Mouse (Mus musculus) heart, adult 8-10 months (tissue): ENCODE results near the gene Cpsf6. TPM values are rescaled to one million over a fixed set of nuclear protein-coding genes. Genes with fewer than 3 reads are reported as not detected.

ENCODE experiments used
- DNase-seq: peaks from one replicate; pipeline ENCODE4 v3.0.0; 2022; ENCODE audit warnings: low spot score
- total RNA-seq, 4 experiments: library from RNA; stranded (reverse); gene quantifications; 2 replicates each; pipeline ENCODE4 v1.2.4; 2022

Gene Cpsf6
- total RNA-seq, 4 experiments from 2014 or later, result 27.3 to 31.2 (median 30.1) TPM

DNA sequence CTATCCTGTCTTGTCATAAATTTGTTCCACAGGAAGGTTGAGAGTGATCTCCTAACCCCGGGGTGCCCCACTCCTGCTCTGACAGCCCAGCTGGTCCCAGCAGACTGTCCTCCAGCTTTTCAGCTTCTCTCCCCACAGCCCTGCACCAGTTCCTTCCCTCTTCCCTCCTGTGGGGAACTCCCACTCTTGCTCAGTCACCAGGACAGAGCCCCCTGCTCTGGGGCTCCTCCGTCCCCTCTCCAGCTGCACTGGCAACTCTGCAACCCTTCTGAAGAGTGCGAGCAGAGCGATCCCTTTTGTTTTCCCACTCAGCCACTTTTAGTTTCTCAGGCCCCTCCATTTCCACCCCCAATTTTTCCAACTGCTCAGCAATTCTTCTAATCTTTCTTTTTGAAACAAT is 44.2 kb downstream of the Cpsf6 start:
- no peak for DNase-seq

DNA sequence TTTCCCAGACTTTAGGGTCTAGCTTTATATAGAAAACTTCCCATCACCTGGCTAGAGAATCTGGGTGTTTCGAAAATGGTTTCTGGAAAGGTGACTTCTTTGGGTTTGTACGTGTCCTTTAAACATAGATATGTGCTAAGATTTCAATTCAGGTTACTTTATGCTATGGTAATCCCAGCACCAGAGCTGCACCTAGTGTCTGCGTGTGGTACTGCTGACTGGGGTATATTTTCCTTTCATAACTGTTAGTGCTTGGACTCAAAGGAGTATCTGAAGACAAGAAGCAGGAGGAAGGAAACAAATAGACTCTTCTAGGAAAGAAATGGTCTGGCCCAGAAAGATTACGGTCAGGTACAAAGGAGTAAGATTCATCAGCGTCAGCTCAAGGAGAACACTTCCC is 49.3 kb downstream of the Cpsf6 start:
- DNase-seq, result peak; percentile 26

DNA sequence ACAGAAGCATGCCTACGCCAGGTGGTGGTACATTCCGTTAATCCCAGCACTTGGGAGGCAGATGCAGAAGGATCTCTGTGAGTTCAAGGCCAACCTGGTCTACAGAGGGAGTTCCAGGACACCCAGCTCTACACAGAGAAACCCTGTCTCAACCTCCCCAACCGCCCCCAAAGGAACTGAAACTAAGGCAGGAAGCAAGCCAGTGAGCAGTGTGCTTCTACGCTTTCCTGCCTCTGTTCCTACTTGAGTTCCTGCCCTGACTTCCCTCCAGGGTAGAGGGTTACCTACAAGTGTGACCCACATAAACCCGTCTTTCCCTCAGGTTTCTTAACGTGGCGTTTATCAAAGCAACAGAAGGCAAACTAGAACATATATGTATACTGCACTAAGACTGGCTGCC is 56.0 kb downstream of the Cpsf6 start:
- DNase-seq, result no peak

DNA sequence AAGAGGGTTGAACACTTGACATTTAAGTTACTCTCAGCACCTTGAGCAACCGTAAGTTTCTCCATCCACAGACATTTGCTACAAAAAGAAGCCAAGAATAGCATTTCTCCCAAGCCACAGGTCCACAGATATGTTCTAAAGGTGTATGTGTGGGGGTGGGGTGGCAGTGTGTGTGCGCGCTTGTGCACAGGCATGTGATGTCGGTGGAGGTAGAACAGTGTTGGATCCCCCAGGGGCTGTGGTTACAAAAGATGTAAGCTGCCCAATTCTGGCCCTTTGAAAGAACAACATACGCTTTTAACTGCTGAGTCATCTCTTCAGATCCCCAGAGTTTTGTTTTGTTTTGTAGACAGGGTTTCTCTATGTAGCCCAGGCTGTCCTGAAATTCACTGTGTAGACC is 57.2 kb downstream of the Cpsf6 start:
- DNase-seq, result no peak

DNA sequence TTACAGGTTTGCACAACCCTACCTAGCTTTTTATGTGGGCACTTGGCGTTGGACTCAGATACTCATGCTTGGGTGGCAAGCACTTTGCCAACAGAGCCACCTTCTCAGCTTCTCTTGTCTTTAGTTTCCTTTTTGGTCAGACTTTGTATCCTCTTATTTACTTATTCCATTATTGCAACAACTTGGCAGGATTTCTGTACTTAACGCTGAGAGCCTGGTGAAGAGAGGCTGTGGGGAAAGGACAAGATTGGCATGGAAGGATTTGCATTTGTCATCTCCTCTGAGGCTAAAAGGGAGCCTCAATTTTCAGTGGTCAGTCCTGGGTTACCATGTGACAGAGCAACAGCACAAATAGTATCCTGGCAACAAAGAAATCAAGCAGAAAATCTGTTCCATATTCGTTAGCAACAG is 59.2 kb downstream of the Cpsf6 start:
- no peak for DNase-seq

DNA sequence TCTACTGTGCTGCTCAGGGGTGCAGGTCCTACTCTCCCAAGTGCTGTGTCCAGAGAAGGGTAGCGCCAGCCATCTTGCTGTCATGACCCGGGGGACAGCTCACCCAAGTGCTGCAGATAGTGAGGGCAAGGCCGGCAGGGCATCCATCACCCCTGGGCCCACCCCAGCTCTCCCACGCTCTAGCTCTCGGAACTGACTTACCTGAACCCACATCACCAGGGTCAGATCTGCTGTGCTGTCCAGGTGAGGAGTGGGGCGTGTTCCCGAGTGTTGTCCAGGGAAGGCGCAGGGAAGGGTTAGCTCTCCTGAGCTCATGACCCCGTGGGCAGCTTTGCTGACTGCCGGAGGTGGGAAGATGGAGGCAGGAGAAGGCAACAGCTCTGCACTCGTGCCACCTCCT is 63.4 kb downstream of the Cpsf6 start:
- DNase-seq, result no peak

DNA sequence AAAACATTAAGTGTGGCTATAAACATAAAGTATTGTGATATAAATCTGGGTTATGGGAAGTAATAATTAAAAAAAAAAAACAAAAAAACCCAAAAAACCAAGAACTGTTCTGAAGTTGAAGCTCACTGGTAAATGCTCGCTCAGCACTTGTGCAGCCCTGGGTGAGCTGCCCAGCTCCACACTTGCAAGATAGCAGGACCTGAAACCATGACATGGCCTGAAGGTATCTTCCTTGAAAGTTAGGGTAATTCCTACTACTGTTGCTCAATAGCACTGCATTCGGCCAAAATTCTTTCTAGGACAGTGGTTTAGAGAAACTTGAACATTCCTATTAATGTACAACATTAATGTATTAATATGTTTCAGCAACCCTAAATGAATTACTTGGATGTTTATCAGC is 66.7 kb downstream of the Cpsf6 start:
- no peak for DNase-seq

DNA sequence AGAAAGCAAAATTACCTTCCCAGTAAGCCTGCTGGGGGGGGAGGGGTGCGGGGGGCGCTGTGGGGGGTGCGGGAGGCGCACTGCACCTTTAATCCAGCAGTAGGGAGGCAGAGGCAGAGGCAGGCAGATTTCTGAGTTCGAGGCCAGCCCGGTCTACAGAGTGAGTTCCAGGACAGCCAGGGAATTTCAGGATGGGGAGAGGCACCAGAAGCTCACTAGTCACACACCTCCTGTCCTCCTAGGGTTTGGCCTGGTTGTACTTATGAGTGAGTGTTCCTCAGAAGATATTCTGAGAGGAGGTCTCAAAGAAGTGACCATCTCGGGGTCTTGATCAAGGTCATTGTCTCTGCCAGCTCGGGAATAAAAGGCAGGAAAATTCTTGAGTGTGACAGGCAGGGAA is 67.6 kb downstream of the Cpsf6 start:
- DNase-seq, result no peak

DNA sequence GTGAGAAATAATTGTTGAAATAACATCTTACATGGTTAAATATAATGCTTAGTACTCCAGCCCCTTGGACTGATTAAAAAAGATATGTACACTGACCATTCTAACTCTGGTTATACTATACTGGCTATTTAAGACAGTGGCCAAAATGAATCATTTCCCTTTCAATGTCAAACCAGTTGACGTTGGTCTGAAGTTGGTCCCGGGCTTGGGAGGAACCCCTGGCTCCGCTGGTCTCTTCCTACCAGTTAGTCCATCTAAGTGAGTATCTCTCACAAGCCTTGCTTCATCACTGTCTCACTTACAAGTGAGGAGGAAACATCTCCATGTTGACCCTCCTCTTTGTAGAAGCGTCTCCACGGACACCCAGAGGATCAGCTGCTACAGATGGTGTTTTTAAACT is 75.4 kb downstream of the Cpsf6 start:
- DNase-seq, result no peak

DNA sequence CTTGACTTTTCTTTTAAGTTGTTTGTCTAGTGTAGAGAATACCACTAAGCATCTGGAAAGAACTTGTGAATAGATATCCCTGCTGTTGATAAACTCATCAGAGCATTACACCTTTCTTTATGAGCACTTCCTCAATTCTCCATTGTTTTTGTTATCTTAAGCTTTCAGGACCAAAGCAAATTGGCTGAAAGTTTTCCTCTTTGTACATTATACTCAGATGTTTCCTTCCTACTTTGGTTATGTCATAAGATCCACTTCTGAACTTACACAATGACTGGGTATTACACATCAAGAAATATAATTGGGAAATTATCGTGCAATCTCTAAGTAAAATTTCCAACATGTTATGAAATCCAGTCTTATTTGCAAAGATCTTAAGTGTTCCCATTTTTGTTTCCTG is 78.1 kb downstream of the Cpsf6 start:
- peak; percentile 30 for DNase-seq

DNA sequence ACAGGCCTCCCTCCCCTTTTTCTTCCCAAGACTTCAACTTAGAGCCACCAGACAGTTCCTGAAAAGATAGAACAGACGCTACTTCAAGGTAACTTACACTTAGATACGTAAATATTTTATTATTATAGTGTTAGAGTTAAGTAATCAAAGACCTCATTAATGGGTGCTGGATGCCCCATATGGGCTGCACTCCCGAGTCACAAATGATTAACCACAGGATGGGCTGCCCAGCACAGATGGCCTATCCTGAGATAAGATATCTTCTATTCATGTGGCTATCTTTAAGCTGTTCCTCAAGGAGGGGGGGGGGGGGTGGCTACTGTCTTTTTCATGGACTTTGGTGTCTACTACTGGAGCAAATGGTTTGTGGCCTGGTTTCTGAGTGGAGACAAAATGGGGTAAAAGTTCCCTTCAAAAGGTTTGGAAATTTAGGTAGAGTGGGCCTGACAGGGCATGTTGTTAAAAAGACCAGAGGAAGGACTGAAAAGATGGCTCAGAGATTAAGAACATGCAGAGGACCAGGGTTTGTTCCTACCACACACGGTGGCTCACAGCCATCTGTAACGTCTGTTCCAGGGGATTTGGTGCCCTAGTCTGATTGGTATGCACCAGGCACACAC is 79.8 kb downstream of the Cpsf6 start:
- no peak for DNase-seq

DNA sequence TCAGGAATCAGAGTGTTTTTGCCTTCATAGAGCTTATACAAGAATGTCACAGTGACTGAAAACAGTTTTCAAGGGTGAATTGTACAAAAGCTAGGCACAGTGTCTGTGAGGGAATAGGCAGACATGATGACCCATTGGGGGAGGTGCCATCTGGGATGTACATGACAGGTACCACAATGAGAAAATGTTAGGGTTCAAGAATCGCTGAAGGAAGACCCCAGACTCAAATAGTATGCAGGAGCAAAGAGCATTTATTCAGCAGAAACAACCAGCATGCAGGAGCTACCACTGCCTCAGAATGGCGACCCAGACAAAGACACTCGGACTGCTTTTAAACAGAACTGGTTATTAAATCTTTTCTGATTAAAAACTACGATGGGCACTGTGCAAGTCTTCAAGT is 80.7 kb downstream of the Cpsf6 start:
- DNase-seq, result no peak

DNA sequence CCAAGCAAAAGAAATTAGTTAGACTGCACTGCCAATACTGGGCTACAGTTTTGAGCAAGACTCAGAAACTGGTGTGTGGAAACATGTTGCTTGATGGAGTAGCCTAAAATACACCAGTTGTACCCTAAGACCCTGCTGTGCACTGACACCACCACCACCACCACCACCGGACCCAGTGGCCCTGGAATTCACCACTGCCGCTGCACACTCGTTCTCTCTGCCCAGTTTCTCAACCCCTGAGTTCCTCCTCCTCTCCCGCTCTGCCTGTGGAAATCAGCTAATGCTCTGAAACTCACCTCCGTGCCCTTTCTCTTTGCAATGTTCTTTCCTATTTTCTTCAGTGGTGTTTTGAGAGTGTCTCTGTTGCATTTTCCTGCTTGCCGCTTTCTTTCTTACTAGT is 81.5 kb downstream of the Cpsf6 start:
- DNase-seq, result no peak

Other genes with a start within 250 kb of the Cpsf6 start
- gene Frs2, start 231.5 kb downstream of the Cpsf6 start, total RNA-seq, result 10 to 100 TPM; 15.2 to 16.8 (median 15.9) TPM
- 10 to 100 TPM; 25.6 to 32.7 (median 26.6) TPM for gene Yeats4, start 155.5 kb downstream of the Cpsf6 start, total RNA-seq
- gene 9530003J23Rik, start 141.3 kb downstream of the Cpsf6 start, total RNA-seq, result not detected
- gene Lyz2, start 97.7 kb downstream of the Cpsf6 start, total RNA-seq, result 100 to 1,000 TPM in 2 of 4 experiments, 10 to 100 TPM in 2; 93.6 to 253 (median 102) TPM
- 10 to 100 TPM in 2 of 4 experiments, 1 to 10 TPM in 2; 8.1 to 25.8 (median 9.5) TPM for gene Lyz1, start 87.1 kb downstream of the Cpsf6 start, total RNA-seq
- gene Cpm, start 249.5 kb upstream of the Cpsf6 start, total RNA-seq, result 1 to 10 TPM; 2.8 to 3.8 (median 3.4) TPM